Mouse (Mus musculus) megakaryocyte, embryonic 14.5 days (primary cell): ENCODE results near the gene Mbd4. TPM values are rescaled to one million over a fixed set of nuclear protein-coding genes. Genes with fewer than 3 reads are reported as not detected.

Source experiments
- H3K27me3 ChIP-seq: replicated peaks from 2 replicates; pipeline ENCODE3; 2012; ENCODE audit warnings: inconsistent platforms
- H3K36me3 ChIP-seq: replicated peaks from 2 replicates; pipeline ENCODE3; 2012; ENCODE audit warnings: low read length, inconsistent platforms, mixed read lengths
- H3K4me1 ChIP-seq: 2 replicates; pipeline ENCODE4 v1.6.1; 2012; ENCODE audit warnings: inconsistent platforms
- H3K4me3 ChIP-seq: replicated peaks from 2 replicates; pipeline ENCODE3; 2012; ENCODE audit warnings: moderate library complexity, mild to moderate bottlenecking, inconsistent platforms
- H3K9me3 ChIP-seq: 2 replicates; pipeline ENCODE4 v1.6.1; 2012; ENCODE audit warnings: inconsistent platforms
- FLI1 ChIP-seq: IDR thresholded peaks from 2 replicates; pipeline ENCODE4 v1.6.1; 2012; ENCODE audit warnings: low read length, inconsistent platforms, mixed read lengths
- GATA1 ChIP-seq: IDR thresholded peaks from 3 replicates; pipeline ENCODE4 v1.6.1; 2012; ENCODE audit warnings: mixed read lengths, low read length, inconsistent platforms, borderline replicate concordance
- polyA plus RNA-seq: library from polyadenylated mRNA; stranded (reverse); fragments of >175 nt; gene quantifications from 2 replicates; pipeline ENCODE4 v1.2.3, GENCODE M21; 2012; ENCODE audit warnings: low replicate concordance; ENCODE audit not compliant: insufficient read depth

Mbd4 gene
- polyA plus RNA-seq, result 0.40 TPM in 1 of 2 replicates, not detected in the other

DNA sequence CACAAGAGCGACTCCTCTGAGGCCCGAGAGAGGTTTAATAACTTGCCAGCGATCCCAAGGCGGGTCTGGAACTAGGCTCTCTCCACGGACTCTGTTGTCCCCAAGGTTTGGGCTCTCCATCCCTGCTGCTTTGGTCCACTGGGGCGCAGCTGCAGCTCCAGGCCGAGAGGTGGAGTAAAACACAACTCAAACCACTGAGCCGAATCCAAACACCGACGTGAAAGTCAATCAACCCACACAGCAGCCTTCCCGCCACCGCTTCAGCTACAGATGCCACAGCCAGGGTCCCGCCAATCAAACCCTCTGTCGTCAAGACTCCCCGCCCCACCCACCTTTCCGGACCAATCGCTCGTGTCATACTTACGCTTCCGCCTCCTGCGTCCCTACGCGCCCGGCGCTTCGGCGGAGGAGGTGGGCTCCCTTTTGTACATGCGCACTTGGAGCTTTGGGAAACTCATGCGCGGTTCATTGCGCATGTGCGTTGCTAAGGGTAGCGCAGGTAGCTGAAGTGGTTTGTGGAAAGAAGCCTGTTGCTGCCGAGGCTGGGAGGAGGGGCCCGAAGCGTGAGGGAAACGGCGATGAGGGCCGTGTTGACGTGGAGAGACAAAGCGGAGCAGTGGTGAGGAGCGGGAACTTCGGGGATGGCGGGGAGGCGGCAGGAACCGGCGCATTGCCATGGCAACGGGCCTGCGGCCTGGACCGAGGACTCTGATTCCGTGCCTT lies at the start of gene Mbd4, which contains the start of gene Ift122:
TSS of gene Mbd4 (minus strand) at position 281 of the 723 bp plus-strand sequence.
TSS of gene Ift122 (plus strand) at position 380 of the 723 bp plus-strand sequence.
- TF ChIP-seq GATA1 (no peak), FLI1 (0 out of 2 replicates have a peak, but pooled peaks have one; percentile 55)
- Histone ChIP-seq H3K4me1 (peaks cover 44% of the 10 kb centered on the region), H3K4me3 (peak within 1 kb of the TSS; percentile 97), H3K27me3 (no peaks in the 10 kb centered on the region), H3K9me3 (no peaks in the 10 kb centered on the region), H3K36me3 (peaks cover 26% of the 10 kb centered on the region)

- TF ChIP-seq GATA1, result no peak
- no peak for TF ChIP-seq FLI1
- Histone ChIP-seq H3K4me3 (no peak overlapping the region), H3K36me3 (no peaks in the 10 kb centered on the region), H3K9me3 (no peaks in the 10 kb centered on the region), H3K4me1 (peaks cover 95% of the 10 kb centered on the region), H3K27me3 (no peaks in the 10 kb centered on the region)
These were observed 49.4 kb upstream of the Mbd4 start for GRCm38 (mm10) chr6:115902545-115902944.

DNA sequence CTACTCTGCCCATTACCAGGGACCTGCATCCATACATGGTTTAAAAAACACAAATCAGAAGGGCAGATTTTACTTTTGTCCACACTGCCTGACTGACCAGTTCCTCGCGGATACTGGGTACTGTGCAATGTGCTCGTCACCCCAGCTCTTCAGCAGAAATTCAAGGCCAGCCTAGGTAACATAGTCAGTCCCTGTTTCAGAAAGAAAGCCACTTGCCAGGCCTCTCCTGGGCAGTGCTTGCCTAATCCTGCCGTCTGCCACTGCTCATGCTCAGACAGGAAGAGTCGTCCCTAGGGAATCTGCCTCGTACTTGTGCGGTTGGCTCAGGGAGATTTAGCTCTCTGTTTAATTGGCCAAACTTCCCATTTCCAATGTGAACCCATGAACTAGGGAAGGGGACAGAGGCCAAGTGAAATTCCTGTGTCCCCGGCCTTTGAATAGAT lies 48.3 kb upstream of the Mbd4 start:
- Histone ChIP-seq H3K4me3 (no peak overlapping the region), H3K27me3 (no peaks in the 10 kb centered on the region), H3K36me3 (no peaks in the 10 kb centered on the region), H3K4me1 (peaks cover 95% of the 10 kb centered on the region), H3K9me3 (no peaks in the 10 kb centered on the region)
- TF ChIP-seq FLI1, result no peak
- TF ChIP-seq GATA1, result no peak

GRCm38 (mm10) chr6:115901062-115901461 lies 47.9 kb upstream of the Mbd4 start:
- no peak for TF ChIP-seq GATA1
- TF ChIP-seq FLI1, result no peak
- no peak overlapping the region for H3K4me3 ChIP-seq
- H3K9me3 ChIP-seq, result no peaks in the 10 kb centered on the region

DNA sequence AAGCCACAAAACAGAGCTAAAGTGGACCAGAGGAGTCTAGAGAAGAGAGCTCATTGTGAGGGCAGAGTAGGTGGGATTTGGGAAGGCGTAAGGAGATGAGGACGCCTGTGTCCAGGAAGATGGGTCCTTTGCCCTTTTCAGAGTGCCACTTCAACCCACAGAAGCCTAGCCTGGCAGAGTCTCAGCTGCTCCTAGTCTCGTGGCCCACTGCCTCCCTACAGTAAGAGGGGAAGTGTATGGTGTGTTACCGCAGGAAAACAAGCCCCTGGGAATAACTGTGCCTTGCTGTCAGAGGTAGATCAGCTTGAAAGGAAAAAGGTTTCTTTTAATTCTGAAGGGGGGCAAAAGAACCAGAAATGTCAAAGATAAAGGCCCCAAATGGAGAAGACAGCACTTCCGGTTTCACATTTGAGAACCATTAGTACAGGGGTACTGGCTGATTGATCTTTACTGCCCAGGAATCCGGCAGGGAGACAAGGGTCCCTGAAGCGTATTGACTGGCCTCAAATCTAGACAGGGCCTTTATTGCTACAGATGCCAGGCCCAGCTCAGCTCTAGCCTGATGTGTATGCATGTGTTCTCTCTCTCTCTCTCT lies 44.9 kb upstream of the Mbd4 start:
- no peaks in the 10 kb centered on the region for H3K9me3 ChIP-seq

More at GRCm38 (mm10) chr6:115901062-115901461, 47.9 kb upstream of the Mbd4 start:
- Histone ChIP-seq H3K4me1 (peaks cover 95% of the 10 kb centered on the region), H3K27me3 (no peaks in the 10 kb centered on the region), H3K36me3 (no peaks in the 10 kb centered on the region)

DNA sequence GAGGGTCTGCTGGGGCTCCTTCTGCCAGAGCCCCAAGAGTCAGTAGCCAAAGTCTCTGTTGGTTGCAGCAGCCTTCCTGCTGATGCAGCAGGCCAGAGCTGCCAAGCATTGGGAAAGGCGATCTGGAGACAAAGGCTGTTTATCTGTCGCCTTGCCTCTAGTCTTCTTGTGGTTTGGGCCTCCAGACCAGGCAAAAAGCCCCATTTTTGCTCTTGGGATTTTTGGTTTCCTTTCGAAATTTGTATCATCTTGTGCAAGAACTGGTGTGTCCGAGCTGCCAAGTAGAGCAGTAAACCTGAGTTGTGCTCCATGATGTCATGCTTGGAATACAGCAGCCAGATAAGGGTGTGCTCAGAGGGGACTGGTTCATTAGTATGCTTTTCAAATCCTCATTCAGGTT lies 43.9 kb upstream of the Mbd4 start:
- Histone ChIP-seq H3K4me1 (peaks cover 78% of the 10 kb centered on the region), H3K4me3 (peak overlapping the region; percentile 68), H3K9me3 (no peaks in the 10 kb centered on the region), H3K36me3 (peaks cover 2% of the 10 kb centered on the region), H3K27me3 (peaks cover 17% of the 10 kb centered on the region)
- no peak for TF ChIP-seq GATA1
- no peak for TF ChIP-seq FLI1

More for the DNA sequence above, 44.9 kb upstream of the Mbd4 start:
- Histone ChIP-seq H3K4me3 (peak overlapping the region; percentile 16), H3K4me1 (peaks cover 83% of the 10 kb centered on the region), H3K36me3 (no peaks in the 10 kb centered on the region), H3K27me3 (peaks cover 13% of the 10 kb centered on the region)
- TF ChIP-seq FLI1 (no peak), GATA1 (no peak)

- Histone ChIP-seq H3K27me3 (peaks cover 20% of the 10 kb centered on the region), H3K4me3 (peak overlapping the region; percentile 44), H3K4me1 (peaks cover 76% of the 10 kb centered on the region), H3K36me3 (peaks cover 2% of the 10 kb centered on the region), H3K9me3 (no peaks in the 10 kb centered on the region)
- no peak for TF ChIP-seq GATA1
- no peak for TF ChIP-seq FLI1
These were observed 43.2 kb upstream of the Mbd4 start for GRCm38 (mm10) chr6:115896346-115896745.

DNA sequence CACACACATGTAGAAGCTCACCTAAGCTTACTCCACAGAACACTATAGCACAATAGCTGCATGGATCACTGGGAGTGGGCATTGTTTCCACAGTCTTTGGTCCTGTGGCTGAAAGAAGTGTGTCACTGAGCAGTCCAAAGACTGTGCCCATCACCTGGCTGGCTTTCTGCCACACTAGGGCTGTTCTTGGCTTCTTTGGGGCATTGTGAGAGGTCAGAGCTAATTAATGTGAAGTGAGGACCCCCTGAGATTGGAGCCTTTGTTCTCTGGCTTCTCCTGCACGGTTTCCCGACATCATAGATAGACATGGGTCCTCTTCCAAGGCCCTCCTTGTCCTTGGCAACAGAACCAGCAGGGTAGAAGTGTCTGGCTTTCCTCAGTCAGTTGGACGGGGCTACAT lies 39.2 kb upstream of the Mbd4 start:
- H3K27me3 ChIP-seq, result peaks cover 29% of the 10 kb centered on the region
- peaks cover 24% of the 10 kb centered on the region for H3K36me3 ChIP-seq
- no peak overlapping the region for H3K4me3 ChIP-seq
- H3K4me1 ChIP-seq, result peaks cover 50% of the 10 kb centered on the region
- H3K9me3 ChIP-seq, result peaks cover 9% of the 10 kb centered on the region
- no peak for TF ChIP-seq GATA1
- TF ChIP-seq FLI1, result no peak

DNA sequence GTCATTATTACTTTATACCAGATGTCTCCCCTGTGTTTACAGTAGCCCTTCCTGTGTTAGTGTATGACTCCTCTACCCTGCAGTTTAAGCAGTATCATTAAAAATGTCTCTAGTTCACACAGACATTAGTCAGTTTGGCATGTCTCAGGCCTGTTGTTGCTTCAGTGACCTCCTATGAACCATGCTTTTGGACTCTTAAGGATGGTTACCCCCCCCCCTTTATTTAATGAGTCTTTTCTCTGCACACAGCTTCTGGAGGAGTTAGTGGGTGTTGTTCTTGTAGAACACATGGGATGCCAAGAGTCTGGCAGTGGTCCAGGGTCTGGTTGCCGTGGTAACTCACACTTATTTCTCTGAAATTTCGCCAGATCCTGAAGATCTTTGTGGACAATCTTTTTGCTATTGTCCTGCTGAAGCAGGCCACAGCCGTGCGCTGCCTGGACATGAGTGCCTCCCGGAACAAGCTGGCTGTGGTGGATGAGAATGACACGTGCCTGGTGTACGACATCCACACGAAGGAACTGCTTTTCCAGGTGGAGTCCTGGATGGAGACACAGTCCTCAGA lies 38.4 kb upstream of the Mbd4 start:
- TF ChIP-seq FLI1, result no peak
- no peak for TF ChIP-seq GATA1
- peaks cover 31% of the 10 kb centered on the region for H3K36me3 ChIP-seq
- H3K27me3 ChIP-seq, result peaks cover 29% of the 10 kb centered on the region
- H3K4me1 ChIP-seq, result peaks cover 50% of the 10 kb centered on the region
- H3K4me3 ChIP-seq, result no peak overlapping the region
- H3K9me3 ChIP-seq, result peaks cover 9% of the 10 kb centered on the region

DNA sequence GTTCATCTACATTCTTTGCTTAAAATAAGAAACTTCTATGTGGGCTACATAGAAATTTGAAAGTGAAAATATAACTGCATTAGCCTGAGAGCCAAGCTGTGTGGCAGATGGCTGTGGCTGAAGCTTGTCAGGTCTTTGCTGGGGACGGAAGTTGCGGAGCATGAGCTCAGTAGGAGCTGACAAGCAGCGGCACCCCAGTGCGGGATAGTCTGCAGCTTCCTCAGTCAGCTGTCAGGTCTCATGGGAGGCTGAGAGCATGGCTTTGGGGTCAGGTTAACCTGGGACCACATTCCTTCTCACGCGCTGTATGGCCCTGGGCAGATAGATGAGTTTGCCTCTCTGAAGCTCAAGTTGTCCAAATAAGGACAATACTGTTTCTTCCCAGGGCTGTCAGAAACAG lies 37.9 kb upstream of the Mbd4 start:
- peaks cover 31% of the 10 kb centered on the region for H3K36me3 ChIP-seq
- peaks cover 47% of the 10 kb centered on the region for H3K4me1 ChIP-seq
- TF ChIP-seq GATA1 (no peak), FLI1 (no peak)

GRCm38 (mm10) chr6:115890601-115891000 lies 37.4 kb upstream of the Mbd4 start:
- H3K4me1 ChIP-seq, result peaks cover 42% of the 10 kb centered on the region
- peaks cover 31% of the 10 kb centered on the region for H3K36me3 ChIP-seq
- peaks cover 9% of the 10 kb centered on the region for H3K9me3 ChIP-seq
- TF ChIP-seq FLI1 (no peak), GATA1 (no peak)
- peaks cover 29% of the 10 kb centered on the region for H3K27me3 ChIP-seq
- no peak overlapping the region for H3K4me3 ChIP-seq

More for the DNA sequence above, 37.9 kb upstream of the Mbd4 start:
- H3K9me3 ChIP-seq, result peaks cover 9% of the 10 kb centered on the region
- H3K27me3 ChIP-seq, result peaks cover 29% of the 10 kb centered on the region
- no peak overlapping the region for H3K4me3 ChIP-seq
